Mouse (Mus musculus) E14TG2a.4 (cell line): ENCODE data around the gene Il18r1.

Experiments
- CTCF ChIP-seq: conservative IDR thresholded peaks from 2 replicates; pipeline ENCODE4 v1.5.1; 2014; ENCODE audit warnings: low read length
- POU5F1 ChIP-seq: IDR thresholded peaks from 2 replicates; pipeline ENCODE4 v1.6.1; 2014; ENCODE audit warnings: low read length, borderline replicate concordance

GRCm38 (mm10) chr1:40423892-40424291 is 41.5 kb upstream of the Il18r1 start:
- TF ChIP-seq CTCF (no peak), POU5F1 (no peak)
